ENCODE assay signal across 11 mouse cellular contexts in the genomic region with DNA sequence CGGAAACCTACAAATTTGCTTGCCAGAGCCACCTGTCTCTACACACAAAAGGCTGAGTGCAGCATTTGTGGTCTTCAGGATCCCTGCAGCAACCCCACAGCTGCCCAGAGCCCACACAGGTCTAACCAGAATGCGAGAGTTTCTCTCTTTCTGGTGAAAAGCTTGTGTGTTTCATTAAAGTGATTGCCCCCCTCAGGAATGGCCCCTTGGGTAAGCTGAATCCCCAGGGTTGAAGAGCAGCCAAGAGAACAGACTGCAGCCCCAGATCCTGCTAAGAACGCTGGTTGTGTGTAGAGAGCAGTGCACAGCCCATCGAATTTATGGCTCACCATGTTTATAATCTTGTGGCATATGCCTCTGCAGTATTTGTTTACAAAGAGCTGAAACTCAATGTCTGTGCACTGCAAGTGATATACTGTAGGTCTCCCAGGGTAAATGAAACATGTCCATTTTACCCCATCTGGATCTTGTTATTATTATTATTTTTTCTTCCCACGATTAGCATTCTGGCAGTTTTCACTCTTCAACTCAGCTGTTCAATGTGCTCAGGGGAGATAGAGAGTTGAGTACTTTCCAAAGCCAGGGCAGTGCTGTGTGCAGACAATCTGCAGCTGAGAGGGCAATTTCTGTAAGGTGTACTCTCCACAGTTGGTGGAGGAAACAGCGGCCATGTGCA.
DNase-seq lines count a peak whose midpoint lies in the region; ATAC-seq and TF ChIP-seq lines count a peak whose summit lies in the region.
"Had no signal": no experiment of that assay in that cellular context is flagged by ENCODE, and none has a peak within 500 bp of the region (broad histone marks: within the 10 kb centered on the region; RNA-seq: fewer than 3 reads in every experiment).

No protein-coding gene starts in this region.

- no peaks in the 10 kb centered on the region for H3K9me3 ChIP-seq in kidney, postnatal 0 days (replicated peaks; ENCODE audit: low read length)
- H3K9me3 ChIP-seq in limb, embryonic 10.5 days (replicated peaks): no peaks in the 10 kb centered on the region
- H3K9me3 ChIP-seq: G1E; liver, embryonic 13.5 days had no signal

- H3K36me3 ChIP-seq in kidney, postnatal 0 days (ENCODE audit: insufficient read depth, low read length): no peaks in the 10 kb centered on the region
- no peaks in the 10 kb centered on the region for H3K36me3 ChIP-seq in limb, embryonic 10.5 days
- H3K36me3 ChIP-seq: G1E; liver, embryonic 13.5 days had no signal

- no peak overlapping the region for H3K9ac ChIP-seq in kidney, postnatal 0 days (ENCODE audit: low read depth, low read length)
- H3K9ac ChIP-seq: liver, embryonic 13.5 days had no signal

- peak; percentile 21 for DNase-seq in kidney, postnatal 0 days (ENCODE audit: low spot score)
- no peak for DNase-seq in kidney, adult 18-20 months
- DNase-seq in cerebellum, adult 18-20 months: peak; percentile 2 to 15
- peak; percentile 13 for DNase-seq in fibroblast of lung, adult 2 months (ENCODE audit: low read depth)
- no peak for DNase-seq in limb, embryonic 10.5 days (ENCODE audit: low spot score)
- no peak for DNase-seq in thymus, postnatal 25 days
- DNase-seq in right cerebral cortex, postnatal 14 days: no peak
- no peak for DNase-seq in adrenal gland, adult 18-20 months (ENCODE audit: low spot score in 2 of 2)
- DNase-seq: heart, adult 11 months; liver, embryonic 13.5 days had no signal

- H3K4me3 ChIP-seq in kidney, postnatal 0 days (replicated peaks; ENCODE audit: low read depth, low read length): no peak overlapping the region
- H3K4me3 ChIP-seq in limb, embryonic 10.5 days: no peak overlapping the region
- H3K4me3 ChIP-seq: liver, embryonic 13.5 days had no signal

- no peak for TF ChIP-seq CTCF in kidney, postnatal 0 days (IDR thresholded peaks at IDR 0.05; ENCODE audit: low read depth)

- H3K4me1 ChIP-seq in kidney, postnatal 0 days (replicated peaks; ENCODE audit: insufficient read depth, low read length): no peaks in the 10 kb centered on the region
- peaks cover 11% of the 10 kb centered on the region for H3K4me1 ChIP-seq in limb, embryonic 10.5 days
- H3K4me1 ChIP-seq: liver, embryonic 13.5 days had no signal

- ATAC-seq in kidney, postnatal 0 days (replicated peaks; ENCODE audit: low FRiP score, low read depth): no peak

- no peaks in the 10 kb centered on the region for H3K27me3 ChIP-seq in kidney, postnatal 0 days (ENCODE audit: insufficient read depth, low read length)
- no peaks in the 10 kb centered on the region for H3K27me3 ChIP-seq in limb, embryonic 10.5 days (ENCODE audit: low read depth, poor library complexity, severe bottlenecking)
- H3K27me3 ChIP-seq: liver, embryonic 13.5 days had no signal

- no peak overlapping the region for H3K27ac ChIP-seq in kidney, postnatal 0 days
- H3K27ac ChIP-seq in limb, embryonic 10.5 days: peak overlapping the region; percentile 73; the same call in 1 of the 2 replicates
- H3K27ac ChIP-seq: liver, embryonic 13.5 days had no signal

- WGBS in kidney, postnatal 0 days: 47% methylated on average over 6 of the region's 6 CpGs
- 69% methylated on average over 6 of the region's 6 CpGs for WGBS in limb, embryonic 10.5 days

- H3K4me2 ChIP-seq in kidney, postnatal 0 days (ENCODE audit: low read length): no peak overlapping the region
- H3K4me2 ChIP-seq: liver, embryonic 13.5 days had no signal

Comparison
In these comparisons a context has a peak if more than half of its experiments do, and no peak if none do; other contexts are left out.
1. DNase-seq: peak in kidney, postnatal 0 days (single experiment), cerebellum, adult 18-20 months (2 of 2) and fibroblast of lung, adult 2 months (single experiment); none in kidney, adult 18-20 months (single experiment), limb, embryonic 10.5 days (single experiment), thymus, postnatal 25 days (single experiment), right cerebral cortex, postnatal 14 days (single experiment) and adrenal gland, adult 18-20 months (0 of 2).